Mouse (Mus musculus) urinary bladder, postnatal 36 days (tissue): ENCODE data around the gene Rab14.
A peak's percentile ranks its signal among the peaks of the same experiment; 100 is the strongest.

Experiments used
- DNase-seq, 2 experiments: peaks; one replicate each; pipeline ENCODE4 v3.0.0; 2022; ENCODE audit warnings: low spot score in 2 of 2, mixed read lengths in 1 of 2

Rab14 gene

DNA sequence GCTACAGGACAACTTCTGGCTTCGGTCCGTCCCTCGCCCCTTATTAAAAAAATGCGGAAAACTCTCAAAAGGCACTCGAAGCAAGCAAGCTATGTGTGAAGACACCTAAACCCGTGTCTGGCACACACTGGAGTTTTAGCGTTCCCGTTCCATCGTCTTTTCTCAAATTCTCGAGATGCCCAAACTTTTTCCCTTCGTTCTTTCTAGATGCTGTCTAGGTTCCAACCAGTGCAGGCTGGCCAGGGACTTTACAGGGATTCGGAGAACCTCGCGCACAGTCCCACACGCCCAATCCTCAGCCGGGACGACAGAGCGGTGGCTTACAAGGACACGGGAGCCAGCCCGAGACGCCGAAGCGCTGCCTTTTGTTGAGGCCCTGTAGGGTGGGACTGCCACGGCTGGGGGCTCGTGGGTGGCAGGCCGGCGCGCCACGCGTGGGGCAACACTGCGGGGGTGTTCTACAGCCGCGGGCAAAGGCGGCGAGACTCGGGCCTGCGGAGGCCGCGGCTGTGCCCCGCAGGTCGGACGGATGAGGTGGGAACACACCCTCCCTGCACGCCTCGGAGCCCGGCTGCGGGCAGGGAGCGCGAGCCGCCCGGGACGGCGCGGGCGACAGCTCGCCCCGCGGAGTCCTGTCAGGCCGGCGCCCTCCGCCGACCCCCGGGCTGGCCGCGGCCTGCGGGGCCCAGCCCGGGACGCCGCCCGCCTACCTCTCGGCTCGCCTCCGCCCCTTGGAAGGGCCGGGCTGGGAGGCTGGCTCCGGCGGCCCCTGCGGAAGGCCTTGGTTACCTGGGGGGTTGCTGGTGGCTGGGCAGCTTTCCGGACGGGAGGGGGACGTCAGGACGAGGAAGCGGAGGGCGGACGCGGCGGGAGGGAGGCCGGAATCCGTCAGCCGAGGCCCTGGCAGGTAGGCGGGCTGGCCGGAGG lies 686 bp downstream of the Rab14 start:
- DNase-seq, result peak; percentile 25 to 26

DNA sequence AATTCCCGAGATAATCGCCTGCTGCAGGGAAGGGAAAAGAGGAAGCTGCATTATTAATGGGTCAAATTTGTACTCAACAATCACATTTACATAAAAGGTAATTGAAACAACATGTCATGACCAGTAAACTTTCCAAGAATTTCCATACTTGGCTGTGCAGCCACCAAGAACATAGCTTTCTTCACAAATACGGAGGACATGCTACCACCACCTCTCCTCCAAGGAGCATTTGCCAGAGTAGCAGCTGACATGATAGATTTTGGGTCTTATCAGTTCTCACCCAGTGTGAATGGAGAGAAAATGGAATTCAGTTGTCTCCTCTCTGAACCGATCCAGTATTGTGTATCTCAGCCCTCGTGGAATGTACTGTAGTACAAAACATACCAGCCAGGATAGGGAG lies 1.4 kb downstream of the Rab14 start:
- no peak for DNase-seq

DNA sequence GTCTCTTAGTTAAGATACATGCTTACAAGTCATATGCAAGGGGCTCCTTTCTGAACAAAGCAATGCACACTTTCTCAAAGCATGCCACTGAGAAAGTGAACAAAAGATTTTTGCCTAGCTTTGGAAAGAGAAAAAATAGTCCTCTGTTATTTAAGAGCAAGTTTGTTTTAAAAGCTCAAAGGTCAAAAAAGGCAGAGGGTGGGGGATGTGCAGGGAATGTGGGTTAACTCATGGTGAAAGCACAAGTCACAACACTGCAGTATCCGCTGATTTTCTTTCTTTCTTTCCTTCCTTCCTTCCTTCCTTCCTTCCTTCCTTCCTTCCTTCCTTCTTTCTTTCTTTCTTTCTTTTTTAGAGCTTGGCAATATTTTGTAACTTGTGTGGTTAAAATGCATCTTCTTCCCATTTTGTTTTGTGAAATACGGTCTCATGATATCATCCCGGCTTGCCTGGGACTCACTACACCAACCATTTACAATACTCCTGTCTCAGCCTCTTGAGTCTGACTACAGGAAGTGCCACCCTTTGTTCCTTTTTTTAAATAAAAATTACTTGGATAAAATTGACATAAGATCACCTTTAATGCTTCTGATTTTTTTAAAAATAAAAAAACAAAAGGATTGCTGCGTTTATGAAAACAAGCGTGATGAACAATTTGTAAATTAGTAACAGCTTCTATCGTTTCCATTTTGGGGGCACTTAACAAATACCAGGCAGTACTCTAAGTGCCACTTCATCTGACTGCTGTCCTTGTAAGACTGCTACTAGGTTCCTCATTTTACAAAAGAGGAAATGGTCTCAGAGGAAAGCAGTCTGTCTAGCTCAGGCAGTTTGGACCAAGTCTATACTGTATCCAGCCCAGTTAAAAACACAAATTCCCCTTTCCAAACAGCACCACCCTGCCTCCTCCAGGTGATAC lies 5.0 kb downstream of the Rab14 start:
- DNase-seq, result no peak

DNA sequence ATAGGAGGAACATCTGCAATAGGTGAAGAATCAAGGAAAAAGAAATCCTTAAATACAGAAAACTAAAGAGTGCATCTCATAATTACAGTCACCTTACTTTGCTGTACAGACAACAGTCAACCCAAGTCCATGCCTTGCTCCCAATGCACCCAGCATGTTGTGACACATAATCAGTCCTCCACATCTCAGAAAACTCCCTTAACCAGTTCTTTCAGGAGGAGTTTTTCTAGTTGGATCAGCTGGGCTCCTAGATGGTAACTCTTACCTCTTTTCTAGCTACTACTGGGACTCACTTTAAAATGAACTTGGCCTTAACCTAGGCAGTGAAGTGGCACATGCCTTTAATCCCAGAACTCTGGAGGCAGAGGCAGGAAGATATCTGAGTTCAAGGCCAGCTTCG lies 6.9 kb downstream of the Rab14 start:
- peak in 1 of 2 experiments; percentile 18 for DNase-seq

DNA sequence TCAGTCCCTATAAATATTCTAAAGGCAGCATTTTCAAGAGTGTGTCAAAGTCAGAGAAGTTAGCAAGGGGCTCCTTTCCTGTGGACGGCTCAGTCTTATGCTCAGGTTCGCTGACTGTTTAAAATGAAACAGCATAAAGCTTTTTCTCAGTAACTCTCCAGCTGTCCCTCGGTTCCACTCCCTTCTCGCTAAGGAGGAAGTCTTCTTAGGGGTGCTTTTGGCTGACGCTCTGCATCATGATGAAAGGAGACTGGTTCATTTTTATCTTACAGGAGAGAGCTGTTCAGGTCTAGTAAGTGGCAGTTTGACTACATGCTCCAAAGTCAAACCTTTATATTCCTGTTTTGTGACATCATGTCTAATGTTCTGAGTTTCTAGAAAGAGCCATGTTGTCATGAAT lies 12.0 kb downstream of the Rab14 start:
- DNase-seq, result no peak

DNA sequence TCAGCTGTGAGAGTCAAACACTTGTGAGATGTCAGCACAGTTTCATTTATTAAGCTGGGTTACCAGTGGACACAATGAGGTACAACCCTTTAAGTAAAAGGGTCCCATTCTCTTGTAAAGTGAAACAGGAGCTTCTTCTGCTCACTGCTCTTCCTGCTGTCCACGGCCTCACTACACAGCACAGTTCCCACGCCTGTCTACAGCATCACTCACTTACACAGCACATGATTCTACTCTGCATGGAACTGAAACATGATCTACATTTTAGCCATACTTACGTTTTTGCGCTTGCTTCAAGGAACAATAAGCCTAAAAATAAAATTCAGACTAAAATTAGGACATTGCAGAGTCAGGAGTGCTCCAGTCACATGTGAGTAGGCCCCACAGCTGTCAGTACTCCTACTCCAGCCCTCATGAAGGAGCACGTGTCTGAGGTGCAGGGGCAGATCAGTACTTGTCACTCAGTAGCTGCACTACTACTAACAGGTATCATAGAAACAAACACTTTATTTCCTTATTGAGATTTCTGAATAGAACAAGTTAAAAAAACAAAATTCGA lies 17.7 kb downstream of the Rab14 start:
- no peak for DNase-seq

DNA sequence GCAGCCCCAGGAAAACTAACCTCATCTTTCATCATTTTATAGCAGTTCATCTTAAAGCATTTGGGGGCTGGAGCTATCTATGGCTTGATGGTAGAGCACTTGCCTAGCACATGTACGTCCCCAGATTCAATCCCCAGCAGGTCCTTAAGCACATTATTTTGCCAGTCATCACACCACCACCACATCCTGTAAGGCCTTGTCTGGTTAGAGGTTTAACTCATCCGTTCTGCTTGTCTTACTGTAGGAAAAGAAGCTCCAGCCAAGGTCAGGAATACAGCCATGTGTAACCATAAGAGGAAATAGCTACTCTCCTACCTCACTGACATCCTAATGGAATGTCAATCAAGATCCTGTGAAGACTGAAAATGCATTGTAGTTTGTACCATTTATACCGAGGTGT lies 22.8 kb downstream of the Rab14 start:
- no peak for DNase-seq

DNA sequence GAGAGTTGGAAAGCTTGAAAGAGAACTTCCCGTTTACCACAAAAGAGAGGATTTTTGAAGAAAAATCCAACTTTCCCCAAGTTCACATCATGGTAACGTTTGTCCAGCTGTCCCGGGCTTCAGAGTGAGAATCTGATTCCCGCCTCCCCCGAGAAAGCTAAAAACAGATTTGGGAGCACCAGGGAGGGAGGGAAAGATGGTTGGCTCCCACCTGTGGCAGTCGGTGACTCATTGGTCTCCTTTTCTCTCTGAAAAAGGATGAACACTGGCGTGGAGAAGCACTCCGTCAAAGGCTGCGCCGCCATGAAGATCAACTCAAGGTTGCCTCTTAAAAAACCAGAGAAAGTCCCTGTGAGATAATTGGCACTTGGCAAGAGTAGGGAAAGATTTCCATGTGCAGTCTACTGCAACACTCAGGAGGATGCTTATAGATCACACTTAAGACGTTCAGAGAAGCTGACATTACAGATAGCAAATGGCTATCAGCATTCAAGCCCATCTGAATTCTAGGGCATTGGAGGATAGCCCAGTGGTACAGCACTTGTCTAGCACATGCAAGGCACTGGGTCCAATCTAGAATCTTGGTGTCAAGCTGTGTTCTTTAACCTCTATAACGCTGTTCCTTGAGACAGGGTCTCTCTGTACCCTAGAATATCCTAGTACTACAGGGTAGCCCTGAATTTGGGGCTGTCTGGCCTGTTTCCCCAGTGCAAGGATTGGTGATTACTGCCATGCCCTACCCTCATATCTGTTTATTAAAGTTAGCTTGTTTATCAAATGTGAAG lies 25.4 kb downstream of the Rab14 start:
- no peak for DNase-seq

DNA sequence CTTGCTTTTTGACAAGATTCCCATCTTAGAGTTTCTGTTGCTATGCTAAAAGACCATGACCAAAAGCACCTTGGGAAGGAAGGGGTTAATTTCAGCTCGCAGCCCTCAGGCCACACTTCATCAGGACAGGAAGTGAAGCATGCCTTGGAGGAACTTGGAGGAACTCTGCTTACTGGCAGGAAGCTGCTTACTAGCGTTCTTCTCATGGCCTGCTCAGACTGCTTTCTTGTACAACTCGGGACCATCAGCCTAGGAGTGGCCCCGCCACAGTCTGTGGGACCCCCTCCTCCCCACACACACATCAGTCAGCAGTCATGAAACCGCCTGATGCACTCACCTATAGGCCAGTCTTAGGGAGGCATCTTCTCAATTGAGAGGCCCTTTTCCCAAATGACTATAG lies 26.8 kb downstream of the Rab14 start:
- DNase-seq, result no peak

DNA sequence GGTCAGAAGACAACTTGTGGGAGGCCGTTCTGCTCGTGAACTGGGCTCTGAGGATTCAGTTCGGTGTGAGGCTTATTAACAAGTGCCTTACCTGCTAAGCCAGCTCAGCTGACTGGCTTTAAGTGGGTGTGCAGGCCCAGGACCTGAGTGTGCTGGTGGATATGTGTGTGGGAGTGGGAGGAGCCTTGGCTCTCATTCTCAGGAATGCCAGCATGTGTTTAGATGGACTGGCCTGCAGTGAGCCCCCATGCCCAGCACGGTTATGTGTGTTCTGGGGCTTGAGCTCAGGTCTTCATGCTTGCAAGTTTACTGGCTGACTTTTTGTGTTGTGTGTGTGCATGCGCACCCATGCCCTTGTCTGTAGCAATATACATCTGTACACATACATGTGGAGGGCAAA lies 27.3 kb downstream of the Rab14 start:
- DNase-seq, result no peak

DNA sequence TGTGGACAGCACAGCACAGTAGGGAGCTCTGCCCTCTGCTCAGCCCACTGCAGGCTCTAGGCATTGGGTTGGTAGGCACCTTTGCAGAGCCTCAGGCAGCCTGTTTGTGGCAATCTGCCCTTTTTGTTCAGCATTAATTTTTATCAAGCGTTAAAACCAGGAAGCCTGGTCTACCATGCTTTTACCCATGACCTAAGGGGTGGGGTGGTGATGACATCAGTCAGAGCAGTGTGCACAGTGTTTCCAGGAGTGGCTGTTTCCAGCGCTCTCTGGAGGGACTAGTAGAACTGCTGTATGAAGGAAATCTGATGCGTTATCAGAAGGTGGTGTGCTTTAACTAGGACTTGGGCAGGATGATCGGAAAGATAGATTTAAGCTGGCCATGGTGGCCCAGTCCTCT lies 28.7 kb downstream of the Rab14 start:
- no peak for DNase-seq

DNA sequence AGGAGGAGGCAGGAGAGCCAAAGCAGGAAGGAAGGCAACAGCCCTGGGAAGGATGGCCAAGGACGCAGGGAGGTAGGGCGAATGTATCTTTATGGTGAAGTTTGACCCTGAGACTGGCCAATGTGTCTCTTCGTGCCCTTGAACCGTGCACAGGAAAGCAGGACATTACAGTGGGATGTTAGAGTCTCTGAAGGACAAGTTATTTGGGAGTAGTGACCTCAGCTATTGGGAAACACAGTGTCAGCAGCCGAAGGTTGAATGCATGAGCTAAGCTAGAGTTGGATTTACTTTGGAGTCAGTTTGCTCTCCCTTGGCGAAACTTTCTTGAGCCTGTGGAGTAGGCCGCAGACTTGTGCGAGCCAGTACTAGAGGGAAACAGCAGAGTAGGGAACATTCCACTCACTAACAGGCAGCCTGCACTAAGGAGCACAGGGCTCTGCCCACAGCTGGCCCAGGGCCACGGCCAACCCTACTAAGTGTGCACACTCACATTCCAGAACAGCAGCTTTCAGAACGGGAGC lies 29.5 kb downstream of the Rab14 start:
- peak; percentile 26 to 51 for DNase-seq

DNA sequence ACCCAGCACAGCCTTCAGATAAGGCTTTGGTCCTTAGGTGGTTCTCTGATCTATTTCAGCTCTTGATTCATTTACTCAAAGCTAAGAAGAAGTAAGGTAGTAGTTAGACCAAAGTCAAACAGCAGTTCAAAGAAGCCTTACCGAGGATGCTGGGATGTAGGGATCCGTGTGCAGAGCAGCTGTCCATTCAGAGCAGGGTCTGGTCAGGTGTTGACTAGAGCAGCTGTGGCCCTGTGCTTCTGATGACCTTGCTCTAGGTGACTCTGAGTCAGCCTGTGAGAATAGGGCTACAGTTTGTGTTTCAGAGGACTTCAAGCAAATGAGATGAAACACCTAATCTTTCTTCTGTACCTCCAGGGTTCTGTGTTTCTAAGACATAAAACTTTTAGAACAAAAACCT lies 31.5 kb downstream of the Rab14 start:
- no peak for DNase-seq

DNA sequence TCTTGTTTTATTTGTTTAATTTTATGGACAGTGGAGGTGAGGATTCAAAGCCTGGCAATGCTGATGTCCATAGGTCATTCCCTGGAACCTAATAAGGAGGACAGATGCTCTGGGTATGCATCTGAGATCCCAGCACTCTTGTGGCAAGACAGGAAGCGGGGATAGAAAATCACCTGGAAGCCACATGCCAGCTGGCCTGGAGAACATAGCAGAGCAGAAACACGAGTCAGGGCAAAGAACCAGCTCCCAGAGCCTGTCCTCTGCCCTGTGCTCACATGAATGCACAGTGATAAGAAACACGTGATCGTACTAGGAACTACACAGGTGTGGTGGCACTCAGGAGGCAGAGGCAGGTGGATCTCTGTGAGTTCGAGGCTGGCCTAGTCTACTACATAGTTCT lies 34.1 kb downstream of the Rab14 start:
- DNase-seq, result no peak

DNA sequence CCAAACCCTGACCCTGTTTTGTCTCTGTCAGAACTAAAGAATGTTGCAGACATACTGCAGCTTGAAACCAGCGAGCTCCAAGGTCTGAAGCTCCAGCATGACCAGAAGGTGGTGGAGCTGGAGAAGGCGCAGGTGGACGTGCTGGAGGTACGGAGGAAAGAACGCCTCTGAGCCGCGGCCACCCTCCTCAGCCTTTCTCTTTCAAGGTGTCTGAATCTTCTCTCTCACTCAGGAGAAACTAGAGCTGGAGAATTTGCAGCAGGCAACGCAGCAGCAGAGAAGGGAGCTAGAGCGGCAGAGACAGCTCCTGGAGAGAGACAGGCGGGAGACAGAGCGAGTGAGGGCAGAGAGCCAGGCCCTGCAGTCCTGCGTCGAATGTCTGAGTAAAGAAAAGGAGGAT lies 35.5 kb downstream of the Rab14 start:
- no peak for DNase-seq

DNA sequence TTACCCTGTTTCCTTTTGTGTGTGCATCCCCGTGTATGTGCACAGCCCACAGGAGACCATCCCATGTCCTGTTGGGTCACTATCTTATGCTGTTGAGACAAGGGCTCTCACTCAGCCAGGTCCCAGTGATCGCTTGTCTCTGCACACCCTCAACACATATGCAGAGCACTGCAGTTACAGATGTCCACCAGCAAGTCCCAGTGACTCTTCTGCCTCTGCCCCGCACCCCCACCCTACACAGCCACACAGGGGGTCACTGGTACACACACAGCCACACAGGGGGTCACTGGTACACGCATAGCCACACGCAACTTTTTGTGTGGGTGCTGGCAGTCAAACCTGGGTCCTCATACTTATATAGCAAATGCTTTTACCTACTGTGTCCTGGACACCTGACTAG lies 37.5 kb downstream of the Rab14 start:
- DNase-seq, result no peak

DNA sequence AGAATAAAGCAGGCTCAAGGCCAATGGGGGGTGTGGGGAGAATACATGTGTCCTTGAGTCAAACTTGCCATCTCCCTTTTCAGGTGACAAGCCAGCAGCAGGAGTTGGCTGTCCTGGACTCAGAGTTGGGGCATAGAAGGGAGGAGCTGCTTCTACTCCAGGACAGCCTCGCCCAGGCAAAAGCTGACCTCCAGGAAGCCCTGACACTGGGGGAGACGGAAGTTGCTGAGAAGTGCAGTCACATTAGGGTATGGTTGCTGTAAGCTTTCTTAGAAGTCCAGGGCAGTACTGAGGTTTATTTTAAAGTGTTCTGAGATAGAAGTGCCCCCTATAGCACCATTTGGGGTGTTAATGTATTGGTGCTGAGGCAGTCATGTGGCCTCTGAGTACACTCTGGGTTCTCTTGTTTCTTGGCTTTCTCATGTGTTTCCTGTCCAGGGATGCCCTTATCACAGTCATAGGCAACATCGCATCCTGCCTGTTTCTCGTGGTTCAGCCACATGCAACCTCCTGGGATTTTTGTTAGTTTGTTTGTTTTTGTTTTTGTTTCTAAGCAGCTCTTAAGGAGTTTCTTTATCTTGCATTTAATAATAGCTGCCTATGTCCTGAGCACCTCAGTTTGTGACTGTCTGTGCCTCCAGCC lies 39.0 kb downstream of the Rab14 start:
- DNase-seq, result no peak

DNA sequence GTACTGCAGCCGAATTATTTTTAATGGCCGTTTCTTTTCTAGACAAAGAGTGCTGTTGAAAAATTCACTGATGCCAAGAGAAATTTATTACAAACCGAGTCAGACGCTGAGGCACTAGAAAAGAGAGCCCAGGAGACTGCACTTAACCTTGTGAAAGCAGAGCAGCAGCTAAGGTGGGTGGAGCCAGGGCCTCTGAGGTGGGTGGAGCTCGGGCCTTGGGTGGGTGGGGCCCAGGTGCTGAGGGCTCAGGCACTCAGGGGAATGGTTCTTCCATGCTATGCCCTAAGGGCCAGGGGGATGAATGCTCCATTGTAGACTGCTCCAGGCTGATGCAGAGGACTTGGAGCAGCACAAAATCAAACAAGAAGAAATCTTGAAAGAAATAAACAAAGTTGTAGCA lies 40.7 kb downstream of the Rab14 start:
- no peak for DNase-seq

DNA sequence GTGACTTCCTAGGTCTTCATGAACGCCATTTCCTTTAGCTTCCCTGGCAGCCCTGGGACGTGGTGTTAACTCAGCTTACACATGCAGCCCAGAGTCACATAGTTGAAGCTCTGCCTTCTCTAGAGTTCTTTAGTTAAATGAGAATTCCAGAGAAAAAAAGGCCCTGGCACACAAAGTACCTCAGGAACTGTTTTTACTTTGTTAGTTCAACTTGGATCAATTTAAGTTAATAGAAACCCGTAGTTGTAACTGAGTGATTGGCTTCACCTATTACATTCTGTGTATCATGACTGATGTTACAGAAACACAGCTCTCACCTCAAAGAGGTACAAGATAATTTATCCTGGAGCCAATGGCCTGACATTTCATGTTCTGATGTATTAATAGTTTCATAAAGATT lies 42.6 kb downstream of the Rab14 start:
- DNase-seq, result no peak

DNA sequence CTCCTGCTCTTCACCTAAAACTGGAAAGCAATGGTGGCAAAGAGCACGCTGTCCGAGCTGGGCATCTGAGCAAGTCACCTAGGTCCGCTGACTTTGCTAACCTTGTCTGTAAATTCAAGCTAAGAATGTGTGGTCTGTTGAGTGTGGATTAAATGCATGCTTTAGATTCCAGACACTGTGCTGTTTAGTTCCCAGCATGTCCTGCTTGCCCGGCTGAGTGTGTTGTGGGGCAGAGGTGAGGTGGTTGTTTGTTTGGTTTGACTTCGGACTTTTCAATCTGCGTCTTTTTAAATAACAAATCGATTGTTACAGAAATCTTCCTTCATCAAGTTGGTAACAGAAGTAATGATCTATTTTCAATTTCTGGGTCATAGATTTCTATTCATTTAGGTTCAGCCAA lies 43.1 kb downstream of the Rab14 start:
- no peak for DNase-seq

DNA sequence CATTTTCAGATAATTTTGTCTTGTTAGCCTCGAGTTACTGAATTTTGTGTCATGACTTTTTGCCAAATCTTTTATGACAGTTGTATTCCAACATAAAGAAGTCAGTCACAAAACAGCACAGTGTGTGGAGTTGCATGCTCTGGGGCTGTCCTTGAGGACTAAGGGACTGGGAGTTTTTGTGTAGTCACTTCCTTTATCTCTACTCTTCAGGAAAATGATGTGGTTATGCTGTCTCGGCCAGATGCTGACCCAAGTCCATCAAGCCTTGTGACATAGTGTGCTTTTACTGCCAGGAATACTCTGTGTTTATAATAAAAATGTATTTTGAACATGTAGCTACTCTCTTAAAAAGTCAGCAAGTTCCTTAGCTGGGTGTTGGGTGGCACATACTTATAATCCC lies 43.9 kb downstream of the Rab14 start:
- DNase-seq, result no peak
